Mouse (Mus musculus): ENCODE measurements at regions not wholly inside any gene's neighbourhood (a gene's known extent, or its start where the extent isn't known, plus 50 kb on each side); places are given as distances from the start of the nearest gene placed in this dataset.
A peak's percentile ranks its signal among the peaks of the same experiment; 100 is the strongest.

DNA sequence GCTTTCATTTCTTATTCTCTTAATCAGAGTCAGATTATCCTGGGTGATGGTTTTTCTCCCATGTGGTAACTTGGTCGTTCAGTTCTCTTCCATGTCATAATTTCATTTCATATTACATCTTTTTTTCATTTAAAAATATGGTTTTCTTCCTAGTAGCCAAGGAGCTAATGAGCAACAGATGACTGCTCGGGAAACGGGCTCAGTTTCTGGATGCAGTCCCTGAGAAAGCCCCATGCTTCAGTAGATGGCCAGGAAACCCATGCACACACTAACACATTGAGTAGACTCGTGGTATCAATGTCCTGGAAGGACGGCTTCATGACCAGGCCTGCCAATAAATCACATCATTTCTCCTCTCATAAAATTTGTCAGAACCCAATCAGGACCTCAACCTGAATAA lies 369.3 kb downstream of the Gpam start:
- no peak for DNase-seq

- no peak for DNase-seq
Observed at GRCm38 (mm10) chr19:54756681-54757257, 370.3 kb downstream of the Gpam start.

DNA sequence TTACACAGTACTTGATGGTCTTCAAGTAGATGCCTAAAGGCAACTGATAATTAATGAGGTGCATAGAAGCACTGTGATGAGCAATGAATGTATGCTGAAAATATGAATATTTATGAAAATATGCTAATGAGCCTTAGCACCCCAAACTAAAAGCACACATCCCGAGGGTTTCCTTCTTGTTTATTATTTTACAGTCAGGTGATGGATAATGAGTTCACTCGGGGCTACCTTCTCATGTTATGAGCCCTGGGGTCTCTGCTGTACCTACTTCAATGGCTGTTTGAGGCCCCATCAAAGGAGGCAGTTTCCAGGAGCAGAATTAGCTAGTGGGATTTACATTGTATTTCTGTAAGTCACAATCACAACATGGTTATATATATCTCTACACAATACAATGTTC lies 371.6 kb downstream of the Gpam start:
- no peak for DNase-seq

- no peak for DNase-seq
Observed at GRCm38 (mm10) chr19:54733938-54734337, 393.1 kb downstream of the Gpam start.

- peak; percentile 7 for DNase-seq
Observed at GRCm38 (mm10) chr19:54731749-54732148, 395.3 kb downstream of the Gpam start.

DNA sequence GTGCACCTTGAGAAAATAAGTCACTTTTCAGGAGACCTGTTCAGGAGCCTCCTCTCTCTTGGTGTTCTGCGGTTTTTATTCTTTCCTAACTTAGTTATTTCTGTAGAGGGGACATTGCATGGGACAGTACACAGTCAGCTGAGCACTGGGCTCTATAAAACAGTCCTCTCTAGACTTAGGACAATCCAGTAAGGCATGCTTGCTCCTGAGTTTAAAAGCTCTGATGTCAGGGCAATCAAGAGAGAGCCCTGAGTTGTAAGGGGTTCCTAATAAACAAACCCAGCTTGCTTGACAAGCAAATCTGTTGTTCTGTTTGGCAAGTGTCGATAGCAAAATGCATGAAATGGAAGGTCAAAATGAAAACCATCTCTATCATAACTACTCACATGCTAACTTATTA lies 395.7 kb downstream of the Gpam start:
- DNase-seq = no peak

GRCm38 (mm10) chr19:54730801-54731200 lies 396.2 kb downstream of the Gpam start:
- DNase-seq = no peak

GRCm38 (mm10) chr19:54730296-54730695 lies 396.7 kb downstream of the Gpam start:
- no peak for DNase-seq

DNA sequence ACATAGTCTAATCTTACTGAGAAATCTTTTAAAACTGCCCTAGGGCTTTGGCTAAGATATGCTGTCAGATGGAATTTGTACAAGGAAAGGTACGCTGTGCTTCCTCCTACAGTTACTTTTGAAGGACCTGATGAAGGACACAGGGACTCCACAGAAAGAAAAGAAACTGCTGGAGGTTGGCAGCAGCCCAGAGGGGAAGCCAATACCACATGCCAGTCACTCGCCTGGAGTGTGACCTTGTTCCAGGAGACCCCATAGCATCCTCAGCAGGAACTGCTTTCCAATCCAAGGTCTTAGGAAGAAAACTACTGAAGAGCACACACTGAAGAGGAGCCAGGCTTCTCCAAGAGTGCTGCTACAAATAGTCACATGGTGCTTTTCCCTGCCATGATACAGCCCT lies 404.9 kb downstream of the Gpam start:
- DNase-seq = no peak

DNA sequence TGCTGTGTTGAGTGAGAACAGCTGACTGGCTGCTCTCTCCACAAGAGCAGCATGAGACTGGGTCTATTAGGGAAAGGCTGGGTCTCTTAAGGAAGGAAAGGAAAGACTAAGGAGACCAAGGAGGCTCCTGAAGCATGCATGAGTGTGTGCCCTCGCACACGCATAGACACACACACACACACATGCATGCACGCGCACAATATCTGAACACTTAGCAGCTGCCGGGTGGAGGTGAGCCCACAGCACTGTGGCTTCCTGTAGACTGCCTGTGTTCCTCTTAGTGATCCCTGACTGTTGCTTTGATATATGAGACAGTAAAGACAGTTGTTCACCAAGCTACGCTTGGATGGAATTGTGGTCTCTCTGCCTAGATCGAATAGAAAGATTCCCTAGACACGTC lies 429.6 kb downstream of the Gpam start:
- DNase-seq = no peak

- no peak for DNase-seq
Observed at GRCm38 (mm10) chr19:54693714-54694113, 433.3 kb downstream of the Gpam start.

- no peak for DNase-seq
Observed at GRCm38 (mm10) chr19:54693094-54693493, 433.9 kb downstream of the Gpam start.

DNA sequence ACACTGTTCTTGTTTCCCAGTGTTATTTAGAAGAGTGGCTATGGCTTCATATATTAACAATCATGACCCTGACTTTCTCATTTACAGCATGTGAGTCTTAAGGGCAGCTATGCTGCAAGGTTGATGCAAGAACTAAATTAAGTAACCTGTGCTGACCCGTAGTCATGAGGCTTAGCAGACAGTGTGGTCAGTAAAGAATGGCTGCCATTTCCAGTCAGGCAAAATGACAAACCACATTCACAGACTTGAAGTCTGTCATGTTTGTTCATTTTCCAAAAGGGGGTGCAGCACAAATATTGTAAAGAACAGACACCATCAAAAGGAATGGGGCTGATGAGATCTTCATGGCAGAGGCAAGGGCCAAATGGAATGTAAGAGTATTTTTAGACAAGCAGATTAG lies 435.2 kb downstream of the Gpam start:
- DNase-seq = no peak

DNA sequence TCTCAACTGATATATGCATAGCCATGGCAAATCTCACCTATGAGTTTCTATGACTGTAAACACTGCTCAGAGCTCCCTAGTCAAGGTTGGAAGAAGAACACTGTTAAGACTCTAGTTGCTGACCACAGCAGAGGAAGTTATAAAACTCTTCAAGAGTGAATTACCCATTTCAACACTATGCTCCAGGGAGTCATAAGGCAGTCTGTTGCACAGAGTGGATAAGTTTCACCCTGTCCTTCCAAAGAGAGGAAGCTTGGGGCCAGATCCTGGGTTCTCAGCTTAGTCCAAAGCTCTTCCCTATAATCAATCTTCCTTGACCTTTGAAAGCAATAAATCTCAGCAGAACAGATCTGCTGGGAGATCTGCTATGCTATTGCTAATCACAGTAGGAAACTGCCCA lies 438.4 kb downstream of the Gpam start:
- DNase-seq = no peak

- no peak for DNase-seq
Observed at GRCm38 (mm10) chr19:54685147-54685546, 441.9 kb downstream of the Gpam start.

Data from lung, postnatal 14 days (tissue).